Mouse (Mus musculus) splenic B cell, adult 2 months (primary cell): ENCODE measurements at regions not wholly inside any gene's neighbourhood (a gene's known extent, or its start where the extent isn't known, plus 50 kb on each side); places are given as distances from the start of the nearest gene placed in this dataset.
A peak's percentile ranks its signal among the peaks of the same experiment; 100 is the strongest.

ENCODE experiments used
- DNase-seq: peaks from one replicate; pipeline ENCODE4 v3.0.0-alpha.2; 2011; ENCODE audit warnings: low read depth, low spot score
- H3K27me3 ChIP-seq: 2 replicates; pipeline ENCODE4 v1.6.1; 2012; ENCODE audit warnings: mild to moderate bottlenecking, low read length, moderate library complexity, mixed read lengths; ENCODE audit not compliant: control insufficient read depth, poor library complexity, insufficient read depth, severe bottlenecking
- H3K36me3 ChIP-seq: 2 replicates; pipeline ENCODE4 v1.6.1; 2012; ENCODE audit warnings: mild to moderate bottlenecking, low read length, moderate library complexity, mixed read lengths; ENCODE audit not compliant: control insufficient read depth, poor library complexity, insufficient read depth, severe bottlenecking

GRCm38 (mm10) chr17:81941317-81941716, 203.1 kb upstream of the Slc8a1 start:
- DNase-seq = no peak
- no peaks in the 10 kb centered on the region for H3K27me3 ChIP-seq
- no peaks in the 10 kb centered on the region for H3K36me3 ChIP-seq

GRCm38 (mm10) chr17:81930736-81931135, 192.6 kb upstream of the Slc8a1 start:
- Histone ChIP-seq H3K27me3 (no peaks in the 10 kb centered on the region), H3K36me3 (no peaks in the 10 kb centered on the region)
- DNase-seq = peak; percentile 22

- no peak for DNase-seq
- Histone ChIP-seq H3K27me3 (no peaks in the 10 kb centered on the region), H3K36me3 (no peaks in the 10 kb centered on the region)
Measured at GRCm38 (mm10) chr17:81906481-81907012, 168.4 kb upstream of the Slc8a1 start.

- H3K27me3 ChIP-seq = no peaks in the 10 kb centered on the region
- peak; percentile 8 for DNase-seq
Measured at GRCm38 (mm10) chr17:81901999-81902665, 164.0 kb upstream of the Slc8a1 start.

GRCm38 (mm10) chr17:81898984-81899383, 160.8 kb upstream of the Slc8a1 start:
- no peak for DNase-seq
- H3K36me3 ChIP-seq = no peaks in the 10 kb centered on the region

More at GRCm38 (mm10) chr17:81901999-81902665, 164.0 kb upstream of the Slc8a1 start:
- no peaks in the 10 kb centered on the region for H3K36me3 ChIP-seq

GRCm38 (mm10) chr17:81878136-81878535, 140.0 kb upstream of the Slc8a1 start:
- H3K36me3 ChIP-seq = no peaks in the 10 kb centered on the region
- H3K27me3 ChIP-seq = no peaks in the 10 kb centered on the region
- no peak for DNase-seq

More at GRCm38 (mm10) chr17:81898984-81899383, 160.8 kb upstream of the Slc8a1 start:
- no peaks in the 10 kb centered on the region for H3K27me3 ChIP-seq

- no peak for DNase-seq
- Histone ChIP-seq H3K27me3 (no peaks in the 10 kb centered on the region), H3K36me3 (no peaks in the 10 kb centered on the region)
Measured at GRCm38 (mm10) chr17:81866683-81867082, 128.5 kb upstream of the Slc8a1 start.

GRCm38 (mm10) chr17:81849298-81849967, 111.3 kb upstream of the Slc8a1 start:
- Histone ChIP-seq H3K27me3 (no peaks in the 10 kb centered on the region), H3K36me3 (no peaks in the 10 kb centered on the region)
- DNase-seq = no peak

- Histone ChIP-seq H3K36me3 (no peaks in the 10 kb centered on the region), H3K27me3 (no peaks in the 10 kb centered on the region)
- no peak for DNase-seq
Measured at GRCm38 (mm10) chr17:81843793-81844192, 105.6 kb upstream of the Slc8a1 start.

- DNase-seq = no peak
- Histone ChIP-seq H3K36me3 (no peaks in the 10 kb centered on the region), H3K27me3 (no peaks in the 10 kb centered on the region)
Measured at GRCm38 (mm10) chr17:81797827-81798376, 59.7 kb upstream of the Slc8a1 start.

- Histone ChIP-seq H3K36me3 (no peaks in the 10 kb centered on the region), H3K27me3 (no peaks in the 10 kb centered on the region)
- DNase-seq = no peak
Measured at GRCm38 (mm10) chr17:81788781-81789180, 50.6 kb upstream of the Slc8a1 start.
